Mouse (Mus musculus) ES-Bruce4 (cell line): ENCODE data around the gene Nr0b2.
A peak's percentile ranks its signal among the peaks of the same experiment; 100 is the strongest.

ENCODE experiments used
- CTCF ChIP-seq: IDR thresholded peaks from one replicate; pipeline ENCODE4 v1.8.1; 2011; ENCODE audit warnings: low read depth, low read length
- EP300 ChIP-seq: IDR thresholded peaks from 2 replicates; pipeline ENCODE4 v1.6.1; 2011; ENCODE audit warnings: low read depth, low read length; ENCODE audit not compliant: insufficient read depth

DNA sequence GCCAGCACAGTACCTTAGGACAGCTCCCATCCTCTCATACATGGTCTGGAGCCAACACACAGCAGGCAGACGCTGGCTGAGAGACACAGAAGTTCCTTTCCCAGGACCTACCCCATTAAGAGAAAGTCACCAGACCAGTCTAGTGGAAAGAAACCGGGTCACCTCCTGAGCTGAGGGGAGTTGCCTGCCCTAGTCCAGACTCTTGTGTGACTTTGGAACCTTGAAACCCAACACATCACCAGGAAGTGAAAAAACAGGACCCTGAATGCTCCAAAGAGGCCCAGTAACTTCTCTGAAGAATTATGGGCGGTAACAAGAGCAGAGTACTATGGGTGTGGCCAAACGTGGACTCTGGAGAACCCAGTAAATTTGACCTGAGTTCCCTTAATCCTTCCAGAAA, 45.4 kb downstream of the Nr0b2 start:
- TF ChIP-seq CTCF: no peak
- TF ChIP-seq EP300: peak; percentile 19; the same call in 1 of the 2 replicates
